Mouse (Mus musculus): ENCODE results near the gene Scly.

GRCm38 (mm10) chr1:91299026-91299706 lies 1.0 kb downstream of the Scly start:
- TF ChIP-seq CTCF (IDR thresholded peaks at IDR 0.05; ENCODE audit: low read depth), result no peak
- TF ChIP-seq EP300 (IDR thresholded peaks at IDR 0.05; ENCODE audit: low read depth), result no peak

All from heart, postnatal 0 days (tissue).